Mouse (Mus musculus): ENCODE measurements around the gene Carns1.

- TF ChIP-seq CTCF (IDR thresholded peaks at IDR 0.05; ENCODE audit: control insufficient read depth, insufficient read depth, insufficient replicate concordance, low read depth, low read length) (no peak; the same call in 1 of the 2 replicates), POLR2A (IDR thresholded peaks at IDR 0.05; ENCODE audit: control insufficient read depth, low read depth, low read length) (no peak)
Observed at GRCm38 (mm10) chr19:4172925-4173324, 2.4 kb downstream of the Carns1 start.

Measured in testis, adult 2 months (tissue).